Mouse (Mus musculus) left cerebral cortex, postnatal 4 days (tissue): ENCODE measurements at regions not wholly inside any gene's neighbourhood (a gene's known extent, or its start where the extent isn't known, plus 50 kb on each side); places are given as distances from the start of the nearest gene placed in this dataset.
A peak's percentile ranks its signal among the peaks of the same experiment; 100 is the strongest.

ENCODE experiments used
- DNase-seq: peaks from one replicate; pipeline ENCODE4 v3.0.0-alpha.2; 2022
- intact Hi-C: fragments of 180-260 bp; cut with DNase I; formaldehyde crosslinking; loops from one replicate; pipeline ENCODE4 v1.15.1; 2025

- DNase-seq: no peak
- intact Hi-C loops: no loop called here
Observed at GRCm38 (mm10) chr8:6388651-6389050, 1283.5 kb upstream of the Slc10a2 start.

- intact Hi-C loops: no loop called here
- DNase-seq: no peak
Observed at GRCm38 (mm10) chr8:6374712-6375111, 1269.6 kb upstream of the Slc10a2 start.

GRCm38 (mm10) chr8:6361403-6361942 lies 1256.3 kb upstream of the Slc10a2 start:
- no peak for DNase-seq
- intact Hi-C loops: no loop called here

GRCm38 (mm10) chr8:6357866-6358265 lies 1252.7 kb upstream of the Slc10a2 start:
- DNase-seq: no peak
- intact Hi-C loops: no loop called here

- DNase-seq: no peak
- intact Hi-C loops: no loop called here
Observed at GRCm38 (mm10) chr8:6350460-6350859, 1245.3 kb upstream of the Slc10a2 start.

- no peak for DNase-seq
- intact Hi-C loops: no loop called here
Observed at GRCm38 (mm10) chr8:6350052-6350451, 1244.9 kb upstream of the Slc10a2 start.

- intact Hi-C loops: no loop called here
- DNase-seq: no peak
Observed at GRCm38 (mm10) chr8:6345704-6346103, 1240.6 kb upstream of the Slc10a2 start.

- DNase-seq: no peak
- intact Hi-C loops: no loop called here
Observed at GRCm38 (mm10) chr8:6340158-6340855, 1235.2 kb upstream of the Slc10a2 start.

- intact Hi-C loops: no loop called here
- DNase-seq: no peak
Observed at GRCm38 (mm10) chr8:6334254-6334993, 1229.3 kb upstream of the Slc10a2 start.

- peak; percentile 68 for DNase-seq
Observed at GRCm38 (mm10) chr8:6321346-6321745, 1216.2 kb upstream of the Slc10a2 start.

GRCm38 (mm10) chr8:6315162-6315845 lies 1210.2 kb upstream of the Slc10a2 start:
- DNase-seq: peak; percentile 84

More at GRCm38 (mm10) chr8:6321346-6321745, 1216.2 kb upstream of the Slc10a2 start:
- intact Hi-C loops: no loop called here

GRCm38 (mm10) chr8:6288889-6289288 lies 1183.7 kb upstream of the Slc10a2 start:
- DNase-seq: peak; percentile 83
- intact Hi-C loops: no loop called here

More at GRCm38 (mm10) chr8:6315162-6315845, 1210.2 kb upstream of the Slc10a2 start:
- intact Hi-C loops: no loop called here

GRCm38 (mm10) chr8:6279903-6280302 lies 1174.8 kb upstream of the Slc10a2 start:
- DNase-seq: no peak
- intact Hi-C loops: no loop called here
